Mouse (Mus musculus) heart, embryonic 11.5 days (tissue): Measurements from ENCODE around the gene Olfr509. TPM values are rescaled to one million over a fixed set of nuclear protein-coding genes. Genes with fewer than 3 reads are reported as not detected.
"Not testable (repeated sequence)": the region's sequence is repeated elsewhere in the genome, so short reads cannot be mapped to it uniquely, and the experiment has no call there.

ENCODE experiments used
- ATAC-seq: fragments of 200-750 bp; cut with Nextera tagmentation; replicated peaks from 2 replicates; pipeline ENCODE4 v1.8.0; 2017; ENCODE audit warnings: moderate library complexity; ENCODE audit not compliant: insufficient number of reproducible peaks, low FRiP score, low TSS enrichment
- H3K27ac ChIP-seq: fragments of 300-500 bp; sonication (generic); 2 replicates; pipeline ENCODE4 v1.5.1; 2014; ENCODE audit warnings: mild to moderate bottlenecking, low read depth, low read length
- H3K27me3 ChIP-seq: fragments of 300-500 bp; sonication (generic); 2 replicates; pipeline ENCODE4 v1.6.1; 2014; ENCODE audit warnings: mild to moderate bottlenecking, low read length, mixed read lengths; ENCODE audit not compliant: control insufficient read depth, insufficient read depth
- H3K36me3 ChIP-seq: fragments of 300-500 bp; sonication (generic); 2 replicates; pipeline ENCODE4 v1.6.1; 2014; ENCODE audit warnings: mild to moderate bottlenecking, low read length, moderate library complexity, mixed read lengths; ENCODE audit not compliant: control insufficient read depth, insufficient read depth
- H3K4me1 ChIP-seq: fragments of 300-500 bp; sonication (generic); 2 replicates; pipeline ENCODE4 v1.6.1; 2014; ENCODE audit warnings: low read length; ENCODE audit not compliant: control insufficient read depth, insufficient read depth
- H3K4me2 ChIP-seq: fragments of 300-500 bp; sonication (generic); 2 replicates; pipeline ENCODE4 v1.6.1; 2014; ENCODE audit warnings: mild to moderate bottlenecking, moderate library complexity
- H3K4me3 ChIP-seq: fragments of 300-500 bp; sonication (generic); 2 replicates; pipeline ENCODE4 v1.5.1; 2014; ENCODE audit warnings: low read depth, low read length
- H3K9ac ChIP-seq: fragments of 300-500 bp; sonication (generic); 2 replicates; pipeline ENCODE4 v1.6.1; 2014; ENCODE audit warnings: mild to moderate bottlenecking, low read depth, low read length, moderate library complexity
- H3K9me3 ChIP-seq: fragments of 300-500 bp; sonication (generic); replicated peaks from 2 replicates; pipeline ENCODE4 v1.6.1; 2016; ENCODE audit warnings: low read length; ENCODE audit not compliant: control insufficient read depth
- WGBS: fragments of 180-500 bp; shearing (Covaris S2); extraction: QIAGEN DNeasy Blood & Tissue Kit; methylation state at CpG from one replicate; pipeline ENCODE4 v1.1.7; 2014; ENCODE audit not compliant: insufficient replicate concordance; 5-methylcytosine and 5-hydroxymethylcytosine counted together
- polyA plus RNA-seq: library from polyadenylated mRNA; unstranded; fragments of >200 nt; fragmentation: Nextera tagmentation; extraction: Ambion mirVana; gene quantifications from 2 replicates; pipeline ENCODE4 v1.2.1, GENCODE M21; 2014

The Olfr509 gene
- not detected in 2 replicates for polyA plus RNA-seq

DNA sequence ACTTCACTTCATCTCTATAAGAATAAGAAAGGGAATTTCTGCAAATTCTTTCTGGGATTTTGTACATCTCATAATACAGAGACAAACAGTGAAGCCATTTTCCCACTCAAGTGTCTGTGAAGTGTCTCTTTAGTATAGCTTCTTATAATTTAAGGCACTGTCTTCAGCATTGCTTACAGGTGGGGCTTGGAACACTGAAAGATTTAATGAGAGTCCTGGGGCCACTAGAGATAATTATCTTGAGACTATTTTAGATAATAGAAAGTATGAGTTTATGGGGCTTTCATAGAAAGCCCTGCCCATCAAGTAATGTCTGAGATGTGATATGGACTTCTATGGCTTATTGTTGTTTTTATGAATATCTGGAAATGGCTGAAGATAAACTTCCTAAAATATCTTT, at the start of gene Olfr509:
Gene Olfr509, minus strand, starts transcription at position 101 of the 400 bp plus-strand sequence.
- Histone ChIP-seq H3K36me3 (no peaks in the 10 kb centered on the region), H3K4me2 (no peak within 1 kb of the TSS), H3K9ac (no peak within 1 kb of the TSS), H3K9me3 (no peaks in the 10 kb centered on the region), H3K4me3 (no peak within 1 kb of the TSS), H3K27me3 (no peaks in the 10 kb centered on the region), H3K27ac (no peak within 1 kb of the TSS), H3K4me1 (no peaks in the 10 kb centered on the region)
- no peak for ATAC-seq

DNA sequence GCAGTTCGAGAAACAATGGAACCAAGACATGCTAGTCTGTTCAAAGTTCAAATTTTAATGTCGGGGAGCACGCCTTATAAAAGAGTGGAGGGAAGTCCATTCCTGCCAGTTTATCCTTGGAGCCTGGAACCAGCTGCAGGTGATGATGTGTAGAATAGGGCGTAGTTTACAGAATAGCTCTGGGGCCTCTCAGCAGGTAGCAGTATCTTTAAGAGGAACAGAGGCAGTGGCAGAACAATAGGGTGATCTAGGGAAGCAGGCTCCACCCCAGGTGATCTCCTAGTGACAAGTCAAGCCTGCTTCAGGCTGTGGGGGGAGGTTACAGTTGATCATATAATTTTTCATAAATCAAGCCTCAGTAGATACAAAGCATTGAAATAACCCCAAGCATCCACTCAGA, 27.2 kb upstream of the Olfr509 start:
- Histone ChIP-seq H3K9ac (no peak overlapping the region), H3K4me2 (no peak overlapping the region), H3K36me3 (no peaks in the 10 kb centered on the region), H3K27ac (no peak overlapping the region), H3K9me3 (no peaks in the 10 kb centered on the region), H3K4me3 (no peak overlapping the region), H3K27me3 (no peaks in the 10 kb centered on the region), H3K4me1 (no peaks in the 10 kb centered on the region)
- 73% methylated on average over 4 of the region's 4 CpGs for WGBS
- ATAC-seq, result no peak

DNA sequence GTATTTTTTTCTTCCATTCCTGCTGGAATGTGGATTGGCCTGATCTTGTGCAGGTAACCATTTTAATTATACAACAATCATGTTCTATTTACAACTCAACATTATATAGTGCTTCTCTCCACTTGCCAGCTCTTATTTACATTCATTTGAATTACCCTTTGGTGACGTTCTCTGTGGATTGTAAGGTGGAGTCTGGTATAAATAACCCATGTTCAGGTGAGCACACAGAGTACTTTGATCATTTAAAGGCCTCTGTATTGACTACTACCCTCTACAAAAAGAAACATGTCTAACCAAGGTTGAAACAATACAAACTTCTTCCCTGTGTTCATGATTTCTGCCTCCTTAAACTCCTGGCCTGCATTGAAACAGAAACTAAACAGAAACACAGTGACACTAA, 19.4 kb upstream of the Olfr509 start:
- Histone ChIP-seq H3K4me1 (no peaks in the 10 kb centered on the region), H3K36me3 (no peaks in the 10 kb centered on the region), H3K4me3 (no peak overlapping the region), H3K9me3 (no peaks in the 10 kb centered on the region), H3K27ac (no peak overlapping the region), H3K4me2 (no peak overlapping the region), H3K9ac (no peak overlapping the region), H3K27me3 (no peaks in the 10 kb centered on the region)
- ATAC-seq, result no peak
- 68% methylated on average over 1 of the region's 1 CpGs for WGBS

DNA sequence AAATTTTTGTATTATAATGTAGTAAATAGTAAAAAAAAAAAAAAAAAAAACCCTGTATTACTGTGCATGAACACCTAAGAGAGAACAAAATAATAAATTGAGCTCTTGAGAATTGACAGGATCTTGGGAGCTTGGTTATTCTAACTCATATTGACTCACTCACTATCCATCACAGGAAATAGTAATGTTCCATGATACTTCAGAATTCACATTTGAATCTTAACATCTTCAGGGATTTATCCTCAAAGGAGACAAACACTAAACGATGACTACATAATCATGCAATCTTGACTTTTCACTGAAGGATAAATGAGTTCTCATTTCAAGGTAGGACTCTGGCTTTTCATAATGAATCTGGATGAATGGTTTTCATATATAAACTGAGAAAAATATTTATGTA, 14.4 kb upstream of the Olfr509 start, which contains the start of gene Olfr510:
Gene Olfr510, plus strand, starts transcription at position 301 of the 400 bp plus-strand sequence.
- no peaks in the 10 kb centered on the region for H3K4me1 ChIP-seq
- H3K4me2 ChIP-seq, result no peak within 1 kb of the TSS
- H3K4me3 ChIP-seq, result no peak within 1 kb of the TSS
- H3K27me3 ChIP-seq, result no peaks in the 10 kb centered on the region
- no peak within 1 kb of the TSS for H3K9ac ChIP-seq
- H3K9me3 ChIP-seq, result no peaks in the 10 kb centered on the region
- WGBS, result 81% methylated on average over 1 of the region's 1 CpGs
- no peak within 1 kb of the TSS for H3K27ac ChIP-seq
- no peak for ATAC-seq
- no peaks in the 10 kb centered on the region for H3K36me3 ChIP-seq

DNA sequence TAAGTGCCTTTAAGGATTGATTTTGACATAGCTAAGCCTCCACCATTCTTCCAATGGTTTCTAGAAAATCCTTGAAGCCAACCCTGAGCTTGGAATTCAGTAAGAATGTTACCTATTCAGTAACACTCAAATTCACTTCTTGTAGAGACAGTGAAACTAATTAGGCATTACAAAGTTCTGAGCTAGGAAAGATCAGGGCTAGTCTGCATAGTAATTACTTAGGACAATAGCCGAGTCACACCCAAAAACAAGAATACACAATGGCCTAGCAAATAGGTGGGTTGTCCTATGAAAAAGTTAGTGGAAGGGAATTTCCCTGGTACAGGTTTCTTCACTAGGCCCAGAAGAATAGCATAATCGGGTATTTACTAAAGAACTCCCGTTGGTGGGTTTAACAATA, 10.7 kb upstream of the Olfr509 start:
- Histone ChIP-seq H3K4me2 (no peak overlapping the region), H3K27me3 (no peaks in the 10 kb centered on the region), H3K4me3 (no peak overlapping the region), H3K9ac (no peak overlapping the region), H3K27ac (no peak overlapping the region), H3K36me3 (no peaks in the 10 kb centered on the region), H3K9me3 (no peaks in the 10 kb centered on the region), H3K4me1 (no peaks in the 10 kb centered on the region)
- WGBS, result 73% methylated on average over 3 of the region's 3 CpGs
- ATAC-seq, result no peak

DNA sequence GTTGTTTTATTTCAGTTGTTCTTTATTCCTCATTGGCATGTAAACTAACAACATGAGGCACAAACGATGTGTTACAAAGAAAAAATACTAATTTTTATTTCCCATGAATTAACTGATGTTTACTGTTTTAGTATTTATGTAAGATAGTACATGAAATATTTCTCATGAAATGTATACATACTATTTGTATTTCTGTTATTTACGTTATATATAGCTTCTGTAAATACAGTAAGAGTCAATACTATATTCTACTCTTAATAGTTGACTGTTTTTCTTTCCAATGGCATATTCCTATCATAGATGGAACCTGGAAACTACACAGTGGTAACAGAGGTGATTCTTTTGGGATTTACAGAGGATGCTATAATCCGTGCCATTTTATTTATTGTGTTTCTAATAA, 22.0 kb downstream of the Olfr509 start, which contains the start of gene Olfr508:
Gene Olfr508, plus strand, starts transcription at position 301 of the 400 bp plus-strand sequence.
- Histone ChIP-seq H3K27ac (no peak within 1 kb of the TSS), H3K27me3 (no peaks in the 10 kb centered on the region), H3K36me3 (no peaks in the 10 kb centered on the region), H3K9ac (no peak within 1 kb of the TSS), H3K4me3 (no peak within 1 kb of the TSS), H3K4me2 (no peak within 1 kb of the TSS), H3K9me3 (no peaks in the 10 kb centered on the region), H3K4me1 (no peaks in the 10 kb centered on the region)
- no peak for ATAC-seq
- 78% methylated on average over 3 of the region's 3 CpGs for WGBS

DNA sequence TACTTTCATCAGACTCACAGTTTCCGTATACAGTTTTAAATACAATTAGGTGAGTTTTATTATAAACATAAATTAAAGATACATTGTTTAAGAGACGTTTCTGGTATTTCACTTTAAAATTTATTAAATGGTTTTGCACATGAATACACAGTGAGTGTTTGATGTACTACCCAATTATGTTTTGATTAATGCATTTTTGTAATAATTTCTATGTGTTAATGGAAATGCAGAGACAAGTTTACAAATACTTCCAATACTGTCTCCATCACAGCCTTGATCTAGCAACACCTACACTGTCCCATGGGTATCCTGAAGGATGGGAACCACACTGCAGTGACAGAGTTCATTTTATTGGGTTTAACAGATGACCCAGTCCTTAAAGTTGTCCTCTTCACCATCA, 30.2 kb downstream of the Olfr509 start, which contains the start of gene Olfr507:
Gene Olfr507, plus strand, starts transcription at position 301 of the 400 bp plus-strand sequence.
- Histone ChIP-seq H3K9me3 (no peaks in the 10 kb centered on the region), H3K4me3 (no peak within 1 kb of the TSS), H3K4me2 (no peak within 1 kb of the TSS), H3K27ac (no peak within 1 kb of the TSS), H3K9ac (no peak within 1 kb of the TSS), H3K36me3 (no peaks in the 10 kb centered on the region), H3K4me1 (no peaks in the 10 kb centered on the region), H3K27me3 (no peaks in the 10 kb centered on the region)
- no peak for ATAC-seq
- WGBS, result 73% methylated on average over 2 of the region's 2 CpGs

DNA sequence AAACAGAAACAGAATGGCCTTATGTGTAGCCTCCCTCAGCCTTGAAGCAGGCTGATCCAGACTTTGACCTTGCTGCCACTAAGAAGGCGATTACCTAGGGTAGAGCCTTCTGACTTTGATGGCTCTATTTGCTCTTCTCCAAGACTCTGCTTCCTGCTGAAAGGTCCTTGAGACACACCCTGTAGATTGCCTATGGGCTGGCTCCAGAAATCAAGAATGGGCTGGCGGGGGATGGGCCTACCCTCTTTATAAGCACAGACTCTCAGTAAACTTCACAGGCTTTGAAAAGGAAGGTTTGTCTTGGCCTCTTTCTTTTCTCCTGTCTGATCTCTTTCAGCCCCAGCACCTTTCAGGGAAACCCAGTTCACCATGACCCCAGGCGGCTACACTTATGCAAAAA, 34.9 kb downstream of the Olfr509 start:
- not testable (repeated sequence) for H3K4me3 ChIP-seq, ATAC-seq, H3K9me3 ChIP-seq, H3K27me3 ChIP-seq, H3K27ac ChIP-seq, H3K4me1 ChIP-seq, H3K36me3 ChIP-seq, H3K9ac ChIP-seq, H3K4me2 ChIP-seq
- WGBS, result 69% methylated on average over 3 of the region's 3 CpGs

DNA sequence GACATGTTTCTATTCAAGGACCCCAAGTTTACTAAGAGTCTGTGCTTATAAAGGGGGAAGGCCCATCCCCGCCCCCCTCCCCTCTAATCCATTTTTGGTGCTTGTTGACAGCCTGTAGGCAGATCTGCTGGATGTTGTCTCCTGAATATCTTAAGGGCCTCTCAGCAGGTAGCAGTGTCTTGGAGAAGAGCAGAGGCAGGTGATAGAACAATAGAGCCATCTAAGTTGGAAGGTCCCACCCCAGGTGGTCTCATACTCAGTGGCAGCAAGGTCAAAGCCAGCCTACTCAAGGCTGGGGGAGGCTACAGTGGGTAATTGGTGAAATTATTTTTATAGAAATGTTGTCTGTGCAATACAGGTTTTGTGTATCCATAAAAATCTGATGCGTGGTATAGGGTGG, 37.6 kb downstream of the Olfr509 start:
- H3K4me3 ChIP-seq, result no peak overlapping the region
- ATAC-seq, result no peak
- H3K27ac ChIP-seq, result no peak overlapping the region
- no peaks in the 10 kb centered on the region for H3K27me3 ChIP-seq
- H3K9ac ChIP-seq, result no peak overlapping the region
- H3K9me3 ChIP-seq, result no peaks in the 10 kb centered on the region
- H3K4me1 ChIP-seq, result no peaks in the 10 kb centered on the region
- WGBS, result 80% methylated on average over 2 of the region's 2 CpGs
- no peaks in the 10 kb centered on the region for H3K36me3 ChIP-seq
- H3K4me2 ChIP-seq, result no peak overlapping the region
